Mouse (Mus musculus) ES-E14 (cell line): ENCODE data around the gene Ttc4. TPM values are rescaled to one million over a fixed set of nuclear protein-coding genes. Genes with fewer than 3 reads are reported as not detected.
A peak's percentile ranks its signal among the peaks of the same experiment; 100 is the strongest.

ENCODE experiments used
- DNase-seq: peaks from one replicate; pipeline ENCODE4 v3.0.0-alpha.2; 2013; ENCODE audit warnings: low read depth, low spot score
- H3K27ac ChIP-seq: 2 replicates; pipeline ENCODE4 v1.5.1; 2012; ENCODE audit warnings: low read depth, mild to moderate bottlenecking, low read length, moderate library complexity, mixed read lengths; ENCODE audit not compliant: poor library complexity, insufficient read depth, severe bottlenecking
- H3K36me3 ChIP-seq: 2 replicates; pipeline ENCODE4 v1.6.1; 2012; ENCODE audit warnings: mild to moderate bottlenecking, low read length, moderate library complexity, mixed read lengths; ENCODE audit not compliant: control insufficient read depth, poor library complexity, insufficient read depth, severe bottlenecking
- H3K4me1 ChIP-seq, 2 experiments: fragments of 150-350 bp in 1 of 2; sonication (generic) in 1 of 2; 2 replicates each; pipeline ENCODE4 v1.6.1; 2012; ENCODE audit warnings: low read length in 2 of 2, mild to moderate bottlenecking in 1 of 2, mixed read lengths in 1 of 2; ENCODE audit not compliant: control insufficient read depth in 2 of 2, insufficient read depth in 2 of 2, poor library complexity in 1 of 2
- H3K4me3 ChIP-seq, 2 experiments: fragments of 150-350 bp in 1 of 2; sonication (generic) in 1 of 2; 2 replicates each; pipeline ENCODE4 v1.5.1; 2012; ENCODE audit warnings: low read length in 2 of 2, low read depth in 1 of 2, mild to moderate bottlenecking in 1 of 2, mixed read lengths in 1 of 2; ENCODE audit not compliant: insufficient read depth in 1 of 2, poor library complexity in 1 of 2, severe bottlenecking in 1 of 2
- H3K9ac ChIP-seq: 2 replicates; pipeline ENCODE4 v1.6.1; 2012; ENCODE audit warnings: low read depth, mild to moderate bottlenecking, low read length, mixed read lengths; ENCODE audit not compliant: poor library complexity, insufficient read depth, severe bottlenecking
- H3K9me3 ChIP-seq: fragments of 150-350 bp; sonication (generic); 2 replicates; pipeline ENCODE4 v1.6.1; 2012; ENCODE audit warnings: low read depth, mild to moderate bottlenecking, low read length; ENCODE audit not compliant: control insufficient read depth, insufficient read depth
- CHD2 ChIP-seq: IDR thresholded peaks from 2 replicates; pipeline ENCODE4 v1.6.1; 2014; ENCODE audit warnings: mild to moderate bottlenecking, low read depth, low read length, inconsistent platforms
- HCFC1 ChIP-seq: IDR thresholded peaks from 2 replicates; pipeline ENCODE4 v1.6.1; 2012; ENCODE audit warnings: low read length, inconsistent platforms, borderline replicate concordance; ENCODE audit not compliant: insufficient read depth
- MAFK ChIP-seq: IDR thresholded peaks from 2 replicates; pipeline ENCODE4 v1.6.1; 2014; ENCODE audit warnings: mild to moderate bottlenecking, low read depth, low read length, inconsistent platforms; ENCODE audit not compliant: insufficient read depth
- ZC3H11A ChIP-seq: IDR thresholded peaks from 2 replicates; pipeline ENCODE4 v1.6.1; 2012; ENCODE audit warnings: low read depth, mild to moderate bottlenecking, inconsistent platforms, low read length, borderline replicate concordance
- ZNF384 ChIP-seq: IDR thresholded peaks from 2 replicates; pipeline ENCODE4 v1.6.1; 2012; ENCODE audit warnings: low read depth, low read length, inconsistent platforms
- in situ Hi-C, 2 experiments: fragments of 600-800 bp; cut with MboI; formaldehyde crosslinking; loops; one replicate each; pipeline ENCODE4 v1.15.1; 2025; ENCODE audit warnings: low sequenced_read_pairs in 2 of 2, inconsistent platforms in 1 of 2; ENCODE audit not compliant: unreplicated experiment in 2 of 2
- total RNA-seq: library from RNA; depleted of rRNA; stranded (reverse); fragments of 300-350 nt; gene quantifications from 2 replicates; pipeline ENCODE4 v1.2.3, GENCODE M21; 2012

Ttc4 gene
- total RNA-seq, 1 experiment, result 47.1 TPM

DNA sequence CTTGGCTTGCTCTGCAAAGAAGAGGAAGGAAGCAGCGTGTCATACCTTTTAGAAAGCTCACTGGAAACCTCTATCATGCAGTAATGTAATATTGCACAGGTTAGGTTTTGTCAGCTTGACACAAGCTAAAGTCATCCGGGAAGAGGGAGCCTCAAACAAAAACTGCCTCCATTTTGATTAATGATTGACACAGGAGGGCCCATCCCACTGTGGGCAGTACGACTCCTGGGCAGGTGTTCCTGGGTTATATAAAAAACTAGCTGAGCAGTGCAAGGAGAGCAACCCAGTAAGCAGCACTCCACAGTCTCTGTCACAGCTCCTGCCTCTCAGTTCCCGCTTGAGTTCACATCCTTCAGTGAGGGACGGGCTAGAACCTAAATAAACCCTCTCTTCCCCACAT, 2.0 kb downstream of the Ttc4 start:
- peaks cover 0 to 5% of the 10 kb centered on the region in 2 experiments; a peak in 3 of 4 replicates for H3K4me1 ChIP-seq
- H3K36me3 ChIP-seq, result peaks cover 31% of the 10 kb centered on the region
- no peak overlapping the region for H3K9ac ChIP-seq
- no peak for DNase-seq
- no peak overlapping the region for H3K4me3 ChIP-seq
- in situ Hi-C loops, result no loop called here
- H3K9me3 ChIP-seq, result no peaks in the 10 kb centered on the region
- no peak overlapping the region for H3K27ac ChIP-seq
- TF ChIP-seq MAFK (no peak), ZNF384 (no peak), ZC3H11A (no peak), HCFC1 (no peak)

GRCm38 (mm10) chr4:106666546-106666945, 12.2 kb downstream of the Ttc4 start:
- Histone ChIP-seq H3K9ac (no peak overlapping the region), H3K27ac (no peak overlapping the region), H3K4me1 (peaks cover 0 to 5% of the 10 kb centered on the region in 2 experiments; a peak in 2 of 4 replicates), H3K36me3 (peaks cover 56% of the 10 kb centered on the region), H3K9me3 (no peaks in the 10 kb centered on the region), H3K4me3 (no peak overlapping the region)
- no peak for DNase-seq
- in situ Hi-C loops, result no loop called here
- TF ChIP-seq ZNF384 (no peak), ZC3H11A (no peak), MAFK (no peak), HCFC1 (no peak), CHD2 (no peak)

DNA sequence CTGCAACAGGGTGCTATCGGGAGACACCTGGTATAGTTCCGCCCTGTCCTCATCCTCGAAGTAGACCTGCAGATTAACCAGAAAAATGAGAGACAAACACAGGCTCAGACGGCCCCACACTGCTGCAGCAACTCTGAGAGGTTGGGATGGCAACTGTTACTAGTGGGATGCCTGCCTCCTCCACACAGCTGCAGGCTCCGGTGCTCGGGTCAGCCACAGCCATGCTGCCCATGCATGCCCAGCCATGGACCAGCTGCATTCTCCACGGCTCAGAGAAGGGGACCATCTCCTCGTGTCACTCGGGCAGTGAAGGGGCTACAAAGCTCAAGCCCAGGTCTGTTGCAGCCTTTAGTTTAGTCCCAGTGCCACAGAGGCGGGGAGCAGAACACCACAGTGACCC, 13.1 kb downstream of the Ttc4 start:
- H3K36me3 ChIP-seq, result peaks cover 55% of the 10 kb centered on the region
- H3K9me3 ChIP-seq, result no peaks in the 10 kb centered on the region
- H3K27ac ChIP-seq, result no peak overlapping the region; the same call in 1 of the 2 replicates
- DNase-seq, result no peak
- H3K9ac ChIP-seq, result no peak overlapping the region
- no peak overlapping the region for H3K4me3 ChIP-seq
- in situ Hi-C loops, result no loop called here
- TF ChIP-seq HCFC1, result no peak
- no peak for TF ChIP-seq MAFK
- no peak for TF ChIP-seq ZNF384
- no peak for TF ChIP-seq CHD2
- no peak for TF ChIP-seq ZC3H11A
- peaks cover 0 to 5% of the 10 kb centered on the region in 2 experiments; a peak in 2 of 4 replicates for H3K4me1 ChIP-seq

DNA sequence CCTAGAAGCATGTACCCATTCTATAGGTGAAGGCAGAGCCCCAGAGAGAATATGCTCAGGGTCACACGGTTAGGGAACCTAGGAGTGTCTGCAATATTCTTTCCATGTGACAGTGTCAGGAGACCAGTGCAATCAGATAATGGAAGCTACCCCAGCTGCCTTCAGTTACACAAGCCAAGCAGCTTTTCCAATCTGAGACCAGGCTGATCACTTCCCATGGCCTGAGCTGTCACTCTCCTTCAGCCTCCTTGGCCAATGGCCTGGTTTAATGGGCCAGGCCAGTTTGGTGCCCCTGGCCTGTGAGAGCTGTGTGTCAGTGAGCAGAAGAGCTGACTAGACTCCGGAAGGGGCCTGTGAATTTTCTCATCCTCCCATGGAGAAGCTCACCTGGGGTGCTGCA, 13.5 kb downstream of the Ttc4 start:
- Histone ChIP-seq H3K27ac (no peak overlapping the region; the same call in 1 of the 2 replicates), H3K9me3 (no peaks in the 10 kb centered on the region), H3K9ac (no peak overlapping the region), H3K4me1 (peaks cover 0 to 5% of the 10 kb centered on the region in 2 experiments; a peak in 2 of 4 replicates), H3K36me3 (peaks cover 53% of the 10 kb centered on the region), H3K4me3 (no peak overlapping the region)
- TF ChIP-seq CHD2, result no peak
- no peak for TF ChIP-seq MAFK
- no peak for TF ChIP-seq ZC3H11A
- no peak for TF ChIP-seq ZNF384
- no peak for TF ChIP-seq HCFC1
- no peak for DNase-seq
- in situ Hi-C loops, result no loop called here

DNA sequence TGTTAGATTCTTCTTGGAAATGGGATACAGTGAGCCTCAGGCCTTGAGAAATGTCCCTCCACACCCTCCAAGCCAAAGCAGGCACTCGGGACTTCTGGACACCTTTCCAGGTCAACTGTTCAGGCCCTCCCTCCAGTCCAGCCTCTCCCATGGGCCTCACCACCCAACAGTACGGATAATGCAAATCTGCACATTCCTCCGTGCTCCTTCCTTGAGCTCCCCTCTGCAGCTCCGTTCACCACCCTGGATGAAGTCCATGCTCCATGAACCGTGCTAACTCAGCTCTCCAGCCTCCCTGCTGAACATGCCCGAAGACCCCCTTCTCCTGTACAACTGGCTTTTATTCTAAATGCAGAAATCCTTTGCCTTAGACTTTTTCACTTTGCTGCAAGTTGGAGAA, 14.0 kb downstream of the Ttc4 start:
- in situ Hi-C loops, result no loop called here
- Histone ChIP-seq H3K4me3 (no peak overlapping the region), H3K27ac (peak overlapping the region; percentile 42; the same call in 1 of the 2 replicates), H3K4me1 (peaks cover 0 to 5% of the 10 kb centered on the region in 2 experiments; a peak in 2 of 4 replicates), H3K9ac (no peak overlapping the region), H3K9me3 (no peaks in the 10 kb centered on the region), H3K36me3 (peaks cover 49% of the 10 kb centered on the region)
- no peak for DNase-seq
- no peak for TF ChIP-seq CHD2
- TF ChIP-seq ZNF384, result no peak
- TF ChIP-seq ZC3H11A, result no peak
- TF ChIP-seq MAFK, result no peak
- no peak for TF ChIP-seq HCFC1
